Mouse (Mus musculus): Measurements from ENCODE around the gene Igfbp5.

- TF ChIP-seq GATA1 (IDR thresholded peaks at IDR 0.05; ENCODE audit: low read length) (no peak), TAL1 (IDR thresholded peaks at IDR 0.05; ENCODE audit: low read length) (no peak)
These were observed 47.8 kb downstream of the Igfbp5 start for GRCm38 (mm10) chr1:72826931-72827330.
